8 mouse cellular contexts compared by ENCODE assay signal in the genomic region with DNA sequence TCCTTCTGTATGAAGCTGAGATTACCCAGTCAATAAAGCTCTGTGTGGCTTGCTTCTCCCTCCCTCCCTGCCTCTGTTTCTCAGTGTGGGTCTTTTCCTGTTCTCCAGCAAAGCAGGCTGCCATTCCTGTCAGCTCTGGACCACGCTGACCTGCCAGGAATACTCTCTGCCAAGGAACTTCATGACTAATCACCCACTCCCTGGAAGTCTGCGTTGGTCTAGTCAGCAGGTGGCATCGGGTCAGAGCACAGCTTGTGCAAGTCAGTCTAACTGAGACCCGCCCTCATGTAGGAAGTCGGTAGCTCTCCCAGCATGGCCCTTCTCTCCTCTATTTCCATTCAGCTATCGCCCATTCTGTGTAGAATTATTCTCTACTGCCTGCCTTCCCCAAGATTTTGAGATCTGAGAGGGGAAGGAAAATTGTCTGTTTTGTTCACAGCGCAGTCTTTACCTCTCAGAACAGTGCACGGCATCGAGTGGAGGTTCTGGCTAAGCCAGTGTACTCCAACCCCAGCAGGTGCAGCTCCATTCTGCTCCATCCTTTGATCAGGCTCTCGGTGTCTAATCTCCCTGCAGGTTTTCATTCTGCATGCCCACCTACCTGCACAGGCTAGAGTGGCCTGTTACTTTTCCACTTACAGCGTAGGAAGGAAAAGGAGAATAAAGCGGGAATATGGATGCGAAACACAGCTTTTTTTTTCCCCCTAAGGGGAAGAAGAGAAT.
DNase-seq lines count a peak whose midpoint lies in the region; ATAC-seq and TF ChIP-seq lines count a peak whose summit lies in the region.

No protein-coding gene starts in this region.

- no peak overlapping the region for H3K9ac ChIP-seq in hindbrain, postnatal 0 days (replicated peaks; ENCODE audit: low read length)
- no peak overlapping the region for H3K9ac ChIP-seq in lung, postnatal 0 days (replicated peaks; ENCODE audit: low read depth)

- no peak overlapping the region for H3K4me3 ChIP-seq in hindbrain, postnatal 0 days (ENCODE audit: low read length)
- H3K4me3 ChIP-seq in hindbrain, embryonic 10.5 days, result no peak overlapping the region
- H3K4me3 ChIP-seq in lung, postnatal 0 days (ENCODE audit: low read depth, low read length), result no peak overlapping the region

- no peak for TF ChIP-seq CTCF in hindbrain, postnatal 0 days (IDR thresholded peaks at IDR 0.05; ENCODE audit: low read depth)
- no peak for TF ChIP-seq CTCF in lung, postnatal 0 days (IDR thresholded peaks at IDR 0.05)

- no peak overlapping the region for H3K4me2 ChIP-seq in hindbrain, postnatal 0 days (ENCODE audit: low read depth, low read length)
- no peak overlapping the region for H3K4me2 ChIP-seq in lung, postnatal 0 days (replicated peaks; ENCODE audit: low read depth, low read length)

- H3K27ac ChIP-seq in hindbrain, postnatal 0 days, result 0 out of 2 replicates have a peak overlapping the region, but pooled peaks have one; percentile 15
- H3K27ac ChIP-seq in hindbrain, embryonic 10.5 days, result no peak overlapping the region
- H3K27ac ChIP-seq in lung, postnatal 0 days (ENCODE audit: low read length), result no peak overlapping the region

- 49% methylated on average over 13 of the region's 13 CpGs for WGBS in hindbrain, postnatal 0 days
- 67% methylated on average over 13 of the region's 13 CpGs for WGBS in hindbrain, embryonic 10.5 days
- WGBS in lung, postnatal 0 days, result 59% methylated on average over 13 of the region's 13 CpGs

- no peaks in the 10 kb centered on the region for H3K27me3 ChIP-seq in hindbrain, postnatal 0 days (ENCODE audit: insufficient read depth, low read length)
- H3K27me3 ChIP-seq in hindbrain, embryonic 10.5 days (ENCODE audit: insufficient read depth, poor library complexity, severe bottlenecking), result no peaks in the 10 kb centered on the region
- H3K27me3 ChIP-seq in lung, postnatal 0 days (replicated peaks; ENCODE audit: insufficient read depth, low read length), result no peaks in the 10 kb centered on the region

- H3K4me1 ChIP-seq in hindbrain, postnatal 0 days (ENCODE audit: insufficient read depth, low read length), result peaks cover 6% of the 10 kb centered on the region; the same call in 1 of the 2 replicates
- H3K4me1 ChIP-seq in hindbrain, embryonic 10.5 days (replicated peaks), result peaks cover 13% of the 10 kb centered on the region; the same call in 1 of the 2 replicates
- H3K4me1 ChIP-seq in lung, postnatal 0 days (ENCODE audit: insufficient read depth, low read depth, low read length), result peaks cover 3% of the 10 kb centered on the region; the same call in 1 of the 2 replicates

- no peak for ATAC-seq in hindbrain, postnatal 0 days
- peak; percentile 46 for ATAC-seq in lung, postnatal 0 days

- H3K9me3 ChIP-seq in hindbrain, postnatal 0 days (ENCODE audit: low read length), result no peaks in the 10 kb centered on the region
- H3K9me3 ChIP-seq in hindbrain, embryonic 10.5 days, result no peaks in the 10 kb centered on the region
- H3K9me3 ChIP-seq in lung, postnatal 0 days (ENCODE audit: low read length), result no peaks in the 10 kb centered on the region

- TF ChIP-seq EP300 in lung, postnatal 0 days (IDR thresholded peaks at IDR 0.05), result no peak

- DNase-seq in hindbrain, postnatal 0 days (ENCODE audit: low spot score), result peak; percentile 24
- no peak for DNase-seq in hindbrain, embryonic 10.5 days (ENCODE audit: low spot score)
- peak; percentile 89 for DNase-seq in brain, adult 2 months (ENCODE audit: low read depth, low spot score)
- peak; percentile 51 to 65 for DNase-seq in cerebellum, postnatal 36 days
- DNase-seq in lung, postnatal 0 days (ENCODE audit: low spot score), result peak; percentile 35
- DNase-seq in layer of hippocampus, postnatal 14 days (ENCODE audit: low spot score in 2 of 2), result no peak
- no peak for DNase-seq in thymus, postnatal 25 days
- no peak for DNase-seq in right cerebral cortex, postnatal 10 days (ENCODE audit: low spot score in 2 of 2)

- H3K36me3 ChIP-seq in hindbrain, postnatal 0 days (ENCODE audit: insufficient read depth, low read length), result no peaks in the 10 kb centered on the region
- no peaks in the 10 kb centered on the region for H3K36me3 ChIP-seq in hindbrain, embryonic 10.5 days
- no peaks in the 10 kb centered on the region for H3K36me3 ChIP-seq in lung, postnatal 0 days (ENCODE audit: insufficient read depth, low read length)

Comparison
In these comparisons a context has a peak if more than half of its experiments do, and no peak if none do; other contexts are left out.
1. DNase-seq: peak in hindbrain, postnatal 0 days (single experiment), brain, adult 2 months (single experiment), cerebellum, postnatal 36 days (2 of 2) and lung, postnatal 0 days (single experiment); none in hindbrain, embryonic 10.5 days (single experiment), layer of hippocampus, postnatal 14 days (0 of 2), thymus, postnatal 25 days (single experiment) and right cerebral cortex, postnatal 10 days (0 of 2).